ENCODE assay signal across 8 mouse cellular contexts in the genomic region with DNA sequence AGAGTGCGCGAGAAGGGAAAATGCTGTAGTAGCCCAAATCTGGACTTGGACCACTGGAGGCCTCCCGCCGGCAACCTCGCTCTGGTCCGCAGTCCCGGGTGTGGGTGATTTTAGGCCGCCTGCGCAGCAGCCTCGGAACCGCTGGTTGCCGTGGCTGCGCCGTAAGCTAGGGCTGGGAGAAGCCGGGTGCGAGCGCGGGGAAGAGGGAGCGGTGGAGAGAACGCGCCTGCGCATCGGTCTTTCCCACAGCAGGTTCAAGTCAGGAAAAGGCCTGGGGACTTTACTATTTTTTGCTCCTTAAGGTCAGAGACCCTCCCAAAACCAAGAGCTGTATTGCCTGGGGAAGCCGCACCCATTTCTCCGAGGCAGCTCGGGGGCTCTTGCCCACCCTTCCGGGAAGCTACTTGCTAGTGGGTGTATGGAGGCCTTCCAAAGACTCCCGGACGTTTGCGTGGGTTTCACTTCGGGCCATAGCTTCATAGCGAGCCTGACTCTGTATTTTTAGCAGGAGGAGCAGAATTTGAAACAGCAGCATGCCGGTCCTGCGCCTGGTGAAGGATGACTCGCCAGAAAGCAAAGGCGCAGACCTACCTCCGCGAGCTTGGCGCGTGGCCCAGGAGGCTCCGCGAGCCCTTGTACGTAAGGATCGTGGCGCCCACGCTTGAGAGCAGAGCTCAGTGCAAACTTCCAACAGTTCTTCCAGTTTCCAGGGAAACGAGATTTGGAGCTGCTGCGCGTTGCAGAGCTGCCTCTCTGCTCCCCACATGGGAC. TPM values are rescaled to one million over a fixed set of nuclear protein-coding genes. Genes with fewer than 3 reads are reported as not detected.
DNase-seq lines count a peak whose midpoint lies in the region; ATAC-seq lines count a peak whose summit lies in the region.

No protein-coding gene starts in this region.

- H3K27me3 ChIP-seq in forebrain, embryonic 16.5 days (replicated peaks; ENCODE audit: control insufficient read depth, insufficient read depth, low read length): peaks cover 77% of the 10 kb centered on the region
- peaks cover 89% of the 10 kb centered on the region for H3K27me3 ChIP-seq in hindbrain, embryonic 12.5 days

- no peak overlapping the region for H3K27ac ChIP-seq in forebrain, embryonic 16.5 days (ENCODE audit: low read length)
- H3K27ac ChIP-seq in hindbrain, embryonic 12.5 days: no peak overlapping the region

- peak overlapping the region; percentile 64 for H3K4me3 ChIP-seq in forebrain, embryonic 16.5 days (replicated peaks; ENCODE audit: low read length)
- H3K4me3 ChIP-seq in hindbrain, embryonic 12.5 days: peak overlapping the region; percentile 62

- ATAC-seq in forebrain, embryonic 16.5 days: peak; percentile 62
- ATAC-seq in hindbrain, embryonic 12.5 days (ENCODE audit: low FRiP score): no peak
- no peak for ATAC-seq in activated CD4-positive, CD25-positive, alpha-beta regulatory T cell, adult 4 months

- no peaks in the 10 kb centered on the region for H3K36me3 ChIP-seq in forebrain, embryonic 16.5 days (ENCODE audit: control insufficient read depth, insufficient read depth)
- H3K36me3 ChIP-seq in hindbrain, embryonic 12.5 days: no peaks in the 10 kb centered on the region

- no peaks in the 10 kb centered on the region for H3K9me3 ChIP-seq in forebrain, embryonic 16.5 days (ENCODE audit: control insufficient read depth, low read length)
- H3K9me3 ChIP-seq in hindbrain, embryonic 12.5 days (replicated peaks): no peaks in the 10 kb centered on the region

- peak; percentile 75 for DNase-seq in NIH3T3 (ENCODE audit: low read depth)
- DNase-seq in cerebellum, adult 11-12 months: peak; percentile 65
- peak; percentile 82 to 83 for DNase-seq in layer of hippocampus, postnatal 36 days
- peak; percentile 18 for DNase-seq in lung, postnatal 10 days
- DNase-seq in retina, embryonic 14.5 days (ENCODE audit: low spot score): peak; percentile 46

- under 1% methylated on average over 49 of the region's 49 CpGs for WGBS in forebrain, embryonic 16.5 days
- WGBS in hindbrain, embryonic 12.5 days: 1% methylated on average over 49 of the region's 49 CpGs

- H3K4me2 ChIP-seq in forebrain, embryonic 16.5 days (ENCODE audit: low read length): peak overlapping the region; percentile 62
- peak overlapping the region; percentile 97 for H3K4me2 ChIP-seq in hindbrain, embryonic 12.5 days (replicated peaks)

- peak overlapping the region; percentile 36 for H3K9ac ChIP-seq in forebrain, embryonic 16.5 days (replicated peaks; ENCODE audit: low read depth, low read length)
- H3K9ac ChIP-seq in hindbrain, embryonic 12.5 days: no peak overlapping the region

- peaks cover 30% of the 10 kb centered on the region for H3K4me1 ChIP-seq in forebrain, embryonic 16.5 days (replicated peaks; ENCODE audit: control insufficient read depth, insufficient read depth, low read length)
- H3K4me1 ChIP-seq in hindbrain, embryonic 12.5 days: peaks cover 29% of the 10 kb centered on the region

RNA-seq across cellular contexts. Expression of gene Gm42517, which starts 1.3 kb away (rescaled TPM):
- polyA plus RNA-seq in forebrain, embryonic 16.5 days (2015; fragmentation: Nextera tagmentation; extraction: Ambion mirVana): 1.2 and 1.4 TPM in 2 replicates
- 0.14 and 0.40 TPM in 2 replicates for polyA plus RNA-seq in hindbrain, embryonic 12.5 days (2016; fragmentation: Nextera tagmentation; extraction: Ambion mirVana)
- total RNA-seq in layer of hippocampus, postnatal 36 days (2021): 10 to 100 TPM; 56.8 to 57.5 TPM
- polyA plus RNA-seq in activated CD4-positive, CD25-positive, alpha-beta regulatory T cell, adult 4 months (2017; shearing (Covaris generic)): not detected

RNA-seq across cellular contexts. Expression of gene Pde6b, which starts 19.2 kb away (rescaled TPM):
- polyA plus RNA-seq in forebrain, embryonic 16.5 days (2015; fragmentation: Nextera tagmentation; extraction: Ambion mirVana): 0.20 TPM in 1 of 2 replicates, not detected in the other
- polyA plus RNA-seq in hindbrain, embryonic 12.5 days (2016; fragmentation: Nextera tagmentation; extraction: Ambion mirVana): 0.31 and 0.35 TPM in 2 replicates
- total RNA-seq in layer of hippocampus, postnatal 36 days (2021): under 1 TPM; 0.15 to 0.23 TPM
- 1 to 10 TPM in 1 of 2 experiments, under 1 TPM in 1; 0.61 to 1.2 TPM for polyA plus RNA-seq in activated CD4-positive, CD25-positive, alpha-beta regulatory T cell, adult 4 months (2017; shearing (Covaris generic))

RNA-seq across cellular contexts. Expression of gene Pigg, which starts 56.6 kb away (rescaled TPM):
- polyA plus RNA-seq in forebrain, embryonic 16.5 days (2015; fragmentation: Nextera tagmentation; extraction: Ambion mirVana): 6.8 and 7.5 TPM in 2 replicates
- polyA plus RNA-seq in hindbrain, embryonic 12.5 days (2016; fragmentation: Nextera tagmentation; extraction: Ambion mirVana): 6.7 and 7.0 TPM in 2 replicates
- total RNA-seq in layer of hippocampus, postnatal 36 days (2021): 10 to 100 TPM; 12.3 to 14.2 TPM
- 1 to 10 TPM; 3.0 to 3.7 TPM for polyA plus RNA-seq in activated CD4-positive, CD25-positive, alpha-beta regulatory T cell, adult 4 months (2017; shearing (Covaris generic))

Comparison
In these comparisons a context has a peak if more than half of its experiments do, and no peak if none do; other contexts are left out.
1. DNase-seq: peak in every context shown above with its lines; median percentile 82 in layer of hippocampus, postnatal 36 days; 75 in NIH3T3; 65 in cerebellum, adult 11-12 months; 46 in retina, embryonic 14.5 days; 18 in lung, postnatal 10 days.